Mouse (Mus musculus) limb, embryonic 14.5 days (tissue): ENCODE measurements around the gene Casr. TPM values are rescaled to one million over a fixed set of nuclear protein-coding genes. Genes with fewer than 3 reads are reported as not detected.
A peak's percentile ranks its signal among the peaks of the same experiment; 100 is the strongest.

Experiments used
- ATAC-seq: fragments of 200-750 bp; cut with Nextera tagmentation; 2 replicates; pipeline ENCODE4 v1.8.0; 2017; ENCODE audit warnings: low read depth, moderate number of reproducible peaks, moderate TSS enrichment; ENCODE audit not compliant: low FRiP score
- DNase-seq: peaks from one replicate; pipeline ENCODE4 v3.0.0-alpha.2; 2015; ENCODE audit warnings: low spot score
- H3K27ac ChIP-seq: fragments of 300-500 bp; sonication (generic); replicated peaks from 2 replicates; pipeline ENCODE4 v1.5.1; 2014; ENCODE audit warnings: low read depth, mild to moderate bottlenecking, low read length, moderate library complexity, mixed read lengths
- H3K27me3 ChIP-seq: fragments of 300-500 bp; sonication (generic); 2 replicates; pipeline ENCODE4 v1.6.1; 2014; ENCODE audit warnings: low read length, mixed read lengths; ENCODE audit not compliant: control insufficient read depth, insufficient read depth
- H3K36me3 ChIP-seq: fragments of 300-500 bp; sonication (generic); 2 replicates; pipeline ENCODE4 v1.6.1; 2014; ENCODE audit warnings: mild to moderate bottlenecking, low read length, moderate library complexity, mixed read lengths; ENCODE audit not compliant: control insufficient read depth, insufficient read depth
- H3K4me1 ChIP-seq: fragments of 300-500 bp; sonication (generic); 2 replicates; pipeline ENCODE4 v1.6.1; 2014; ENCODE audit warnings: antibody characterized with exemption, low read length, mixed read lengths; ENCODE audit not compliant: control insufficient read depth, insufficient read depth
- H3K4me2 ChIP-seq: fragments of 300-500 bp; sonication (generic); replicated peaks from 2 replicates; pipeline ENCODE4 v1.6.1; 2014; ENCODE audit warnings: low read depth, mild to moderate bottlenecking, low read length, moderate library complexity; ENCODE audit not compliant: severe bottlenecking
- H3K4me3 ChIP-seq: fragments of 300-500 bp; sonication (generic); replicated peaks from 2 replicates; pipeline ENCODE4 v1.5.1; 2014; ENCODE audit warnings: low read length
- H3K9ac ChIP-seq: fragments of 300-500 bp; sonication (generic); 2 replicates; pipeline ENCODE4 v1.6.1; 2014; ENCODE audit warnings: mild to moderate bottlenecking, low read depth, low read length, moderate library complexity; ENCODE audit not compliant: severe bottlenecking
- H3K9me3 ChIP-seq: fragments of 300-500 bp; sonication (generic); 2 replicates; pipeline ENCODE4 v1.6.1; 2016; ENCODE audit warnings: low read length; ENCODE audit not compliant: control insufficient read depth
- POLR2A ChIP-seq: fragments of 200-500 bp; IDR thresholded peaks from 2 replicates; pipeline ENCODE4 v1.8.0; 2012; ENCODE audit warnings: inconsistent platforms, mild to moderate bottlenecking, moderate library complexity, borderline replicate concordance; ENCODE audit not compliant: insufficient read depth, insufficient read length; ENCODE audit errors: extremely low read depth
- WGBS: fragments of 180-500 bp; shearing (Covaris S2); extraction: QIAGEN DNeasy Blood & Tissue Kit; methylation state at CpG from one replicate; pipeline ENCODE4 v1.1.7; 2014; 5-methylcytosine and 5-hydroxymethylcytosine counted together
- polyA plus RNA-seq, 2 experiments: library from polyadenylated mRNA; depleted of rRNA in 1 of 2; stranded (reverse) in 1 of 2; unstranded in 1 of 2; fragments of >200 nt; fragmentation: Nextera tagmentation in 1 of 2; extraction: Ambion mirVana in 1 of 2; gene quantifications; 2 replicates each; pipeline versions ENCODE4 v1.2.1 to v1.2.3; 2012 to 2014

Gene Casr
- polyA plus RNA-seq (2012; rRNA removed), result 0.16 and 0.36 TPM in 2 replicates
- 0.40 and 0.82 TPM in 2 replicates for polyA plus RNA-seq (2014; fragmentation: Nextera tagmentation; extraction: Ambion mirVana)

GRCm38 (mm10) chr16:36561386-36562338, at the start of gene Casr:
Gene Casr (minus strand): TSS chr16:36562141.
- Histone ChIP-seq H3K27ac (no peak within 1 kb of the TSS), H3K27me3 (peaks cover 12% of the 10 kb centered on the region), H3K9ac (peak within 1 kb of the TSS; percentile 16; the same call in 1 of the 2 replicates), H3K4me2 (peak within 1 kb of the TSS; percentile 56), H3K4me3 (peak within 1 kb of the TSS; percentile 31), H3K36me3 (no peaks in the 10 kb centered on the region), H3K9me3 (no peaks in the 10 kb centered on the region), H3K4me1 (peaks cover 6% of the 10 kb centered on the region; the same call in 1 of the 2 replicates)
- TF ChIP-seq POLR2A, result no peak
- no peak for DNase-seq
- WGBS, result 4% methylated on average over 36 of the region's 36 CpGs
- ATAC-seq, result no peak

GRCm38 (mm10) chr16:36602632-36603031, 40.7 kb upstream of the Casr start:
- ATAC-seq (no peak), DNase-seq (no peak)
- no peak for TF ChIP-seq POLR2A
- Histone ChIP-seq H3K4me3 (no peak overlapping the region), H3K27ac (no peak overlapping the region), H3K9me3 (no peaks in the 10 kb centered on the region), H3K4me2 (no peak overlapping the region), H3K9ac (no peak overlapping the region), H3K27me3 (no peaks in the 10 kb centered on the region), H3K4me1 (no peaks in the 10 kb centered on the region), H3K36me3 (no peaks in the 10 kb centered on the region)
- WGBS, result 70% methylated on average over 3 of the region's 3 CpGs

- Histone ChIP-seq H3K9me3 (no peaks in the 10 kb centered on the region), H3K4me1 (no peaks in the 10 kb centered on the region), H3K27me3 (no peaks in the 10 kb centered on the region), H3K27ac (no peak overlapping the region), H3K9ac (no peak overlapping the region), H3K4me2 (no peak overlapping the region), H3K4me3 (no peak overlapping the region), H3K36me3 (no peaks in the 10 kb centered on the region)
- DNase-seq, result no peak
- ATAC-seq, result no peak
- 75% methylated on average over 4 of the region's 4 CpGs for WGBS
- no peak for TF ChIP-seq POLR2A
These were observed 36.3 kb upstream of the Casr start for GRCm38 (mm10) chr16:36598265-36598664.

- Histone ChIP-seq H3K9ac (no peak overlapping the region), H3K36me3 (no peaks in the 10 kb centered on the region), H3K27ac (no peak overlapping the region), H3K4me2 (no peak overlapping the region), H3K4me3 (no peak overlapping the region), H3K9me3 (no peaks in the 10 kb centered on the region), H3K4me1 (no peaks in the 10 kb centered on the region), H3K27me3 (no peaks in the 10 kb centered on the region)
- WGBS, result 77% methylated on average over 10 of the region's 10 CpGs
- no peak for DNase-seq
- no peak for TF ChIP-seq POLR2A
- ATAC-seq, result no peak
These were observed 34.9 kb upstream of the Casr start for GRCm38 (mm10) chr16:36596671-36597410.

DNA sequence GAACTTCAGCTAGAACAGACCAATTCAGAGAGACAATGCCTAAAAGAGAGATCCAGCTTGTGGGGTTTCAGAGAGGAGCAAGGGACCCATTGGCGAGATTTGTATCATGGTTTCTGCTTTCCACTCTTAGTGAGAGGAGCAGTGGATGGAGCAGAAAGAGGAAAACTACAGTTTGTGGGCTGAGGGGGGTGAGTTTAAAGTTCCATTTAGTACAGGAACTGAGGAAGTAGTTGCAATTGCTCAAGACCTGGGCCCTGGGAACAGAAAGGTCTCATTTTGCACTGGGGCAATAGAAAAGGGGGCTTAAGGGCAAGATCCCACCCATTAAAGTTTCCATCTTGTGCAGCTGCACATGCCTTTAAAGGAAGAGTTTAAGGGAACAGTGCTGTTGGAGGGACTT, 28.0 kb upstream of the Casr start:
- H3K9ac ChIP-seq, result no peak overlapping the region
- TF ChIP-seq POLR2A, result no peak
- 76% methylated on average over 1 of the region's 1 CpGs for WGBS
- no peak overlapping the region for H3K4me3 ChIP-seq
- no peaks in the 10 kb centered on the region for H3K36me3 ChIP-seq
- no peaks in the 10 kb centered on the region for H3K9me3 ChIP-seq
- ATAC-seq (no peak), DNase-seq (no peak)
- H3K27me3 ChIP-seq, result no peaks in the 10 kb centered on the region
- H3K4me1 ChIP-seq, result no peaks in the 10 kb centered on the region
- H3K27ac ChIP-seq, result no peak overlapping the region
- no peak overlapping the region for H3K4me2 ChIP-seq
